Mouse (Mus musculus) heart, postnatal 36 days (tissue): ENCODE results near the gene Gpc6. TPM values are rescaled to one million over a fixed set of nuclear protein-coding genes. Genes with fewer than 3 reads are reported as not detected.

Experiments used
- DNase-seq, 2 experiments: peaks; one replicate each; pipeline ENCODE4 v3.0.0; 2021 to 2022
- intact Hi-C: fragments of 180-260 bp; cut with DNase I; formaldehyde crosslinking; loops from one replicate; pipeline ENCODE4 v1.15.1; 2025
- total RNA-seq, 2 experiments: library from RNA; stranded (reverse); gene quantifications; 2 replicates each; pipeline ENCODE4 v1.2.3; 2021

Gene Gpc6
- total RNA-seq, 2 experiments from 2014 or later, result 11.4 to 11.5 TPM

DNA sequence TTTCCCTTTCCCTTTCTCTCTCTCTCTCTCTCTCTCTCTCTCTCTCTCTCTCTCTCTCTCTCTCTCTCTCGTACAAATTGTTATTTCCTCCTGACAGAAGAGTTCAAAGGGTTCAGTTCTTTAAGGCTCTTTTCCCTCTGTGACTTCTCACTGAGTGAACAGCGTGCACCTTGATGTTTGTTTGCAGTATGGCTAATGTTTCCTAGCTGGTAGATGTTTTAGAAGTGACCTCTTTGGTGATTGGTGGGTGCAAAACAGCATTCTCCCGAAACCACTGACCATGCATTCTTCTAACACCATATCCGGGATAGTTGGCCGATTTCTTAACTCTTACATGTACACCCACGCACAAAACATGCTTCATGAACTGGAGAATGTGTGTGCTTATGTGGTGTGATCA is 20.9 kb downstream of the Gpc6 start:
- no peak for DNase-seq
- intact Hi-C loops, result no loop called here

DNA sequence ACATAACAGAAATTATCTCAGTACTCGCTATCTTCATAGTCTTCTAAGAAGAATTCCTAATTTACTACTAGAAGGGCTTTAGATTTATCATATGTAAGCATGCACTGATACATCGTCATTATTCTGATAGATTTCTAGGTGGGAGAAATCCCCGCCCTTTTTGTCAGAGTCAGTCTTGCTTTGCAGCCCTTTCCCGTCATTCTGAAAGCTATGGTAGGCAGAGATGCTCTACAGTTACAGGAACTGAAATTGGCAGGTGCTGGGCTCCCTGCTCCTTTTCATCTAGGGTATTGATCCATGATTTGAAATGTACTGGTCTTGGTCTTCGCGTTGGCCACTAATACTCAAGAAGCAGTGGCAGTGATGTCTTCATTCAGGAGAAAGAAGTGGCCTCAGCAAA is 22.3 kb downstream of the Gpc6 start:
- DNase-seq, result no peak
- intact Hi-C loops, result no loop called here

DNA sequence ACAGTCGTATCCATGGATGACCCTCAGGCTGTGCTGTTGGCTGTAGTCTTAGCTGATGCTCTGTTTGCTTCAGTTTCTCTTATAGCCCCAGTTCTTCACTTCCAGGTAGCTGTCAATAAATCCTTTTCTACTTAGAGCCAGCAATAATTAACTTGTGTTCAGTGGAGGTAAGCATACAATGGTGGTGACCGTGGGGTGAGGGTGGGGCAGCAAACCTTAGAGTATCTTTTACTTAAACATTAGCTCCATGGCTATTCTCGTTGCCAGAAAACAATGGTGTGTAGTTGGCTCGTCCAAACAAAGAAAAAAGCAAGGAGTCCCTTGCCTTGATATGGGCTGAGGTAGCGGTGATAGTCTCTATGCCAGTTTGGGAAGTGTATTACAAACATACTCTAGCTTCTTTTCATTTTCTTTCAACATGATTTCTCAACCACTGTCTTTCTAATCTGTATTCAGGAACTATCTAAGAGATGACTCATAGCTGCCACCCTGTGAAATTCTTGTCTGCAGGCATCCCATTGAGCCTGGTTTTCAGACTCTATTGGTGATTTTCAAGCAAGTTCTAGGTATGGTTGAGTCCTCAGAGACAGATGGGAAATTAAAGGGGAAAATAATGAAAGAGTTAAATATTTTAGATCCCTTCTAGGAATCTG is 22.9 kb downstream of the Gpc6 start:
- no peak for DNase-seq
- intact Hi-C loops, result no loop called here

DNA sequence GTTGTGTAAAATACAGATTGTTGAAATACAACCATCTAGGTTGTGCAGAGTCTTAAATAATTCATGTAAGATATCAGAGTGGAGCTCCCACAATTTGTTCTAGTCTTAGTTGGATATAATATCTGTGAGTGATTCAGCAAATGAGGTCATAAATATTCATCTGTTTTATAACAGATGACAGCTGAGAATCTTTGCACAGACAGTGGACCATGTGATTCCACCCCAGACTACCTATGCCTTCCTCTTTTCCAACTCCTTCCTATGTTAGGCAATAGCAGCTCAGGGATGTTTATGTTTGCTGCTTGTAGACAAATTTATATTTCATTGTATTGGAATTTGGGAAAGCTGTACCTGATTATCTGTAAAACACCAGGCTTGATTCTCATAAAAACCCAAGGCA is 32.0 kb downstream of the Gpc6 start:
- DNase-seq, result no peak

DNA sequence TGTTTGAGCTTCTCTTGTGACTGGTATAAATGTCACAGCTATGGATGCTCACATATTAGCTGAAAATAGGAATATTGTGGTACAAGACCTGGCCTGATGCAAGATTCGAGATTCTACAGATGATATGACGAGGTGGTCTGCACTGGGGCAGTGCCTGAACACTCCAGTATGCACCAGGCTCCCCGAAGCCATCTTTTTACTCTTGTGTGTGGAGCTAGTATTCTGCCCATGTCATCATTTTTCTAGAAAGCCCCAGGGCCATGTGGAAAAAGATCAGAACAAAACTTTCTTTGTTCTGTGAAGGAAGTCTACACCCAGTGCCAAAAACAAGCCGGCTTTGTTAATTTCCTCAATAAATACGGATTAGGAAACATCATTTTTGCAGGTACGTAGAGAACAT is 39.7 kb downstream of the Gpc6 start:
- intact Hi-C loops, result no loop called here
- DNase-seq, result no peak

More for the DNA sequence above, 32.0 kb downstream of the Gpc6 start:
- intact Hi-C loops, result no loop called here

DNA sequence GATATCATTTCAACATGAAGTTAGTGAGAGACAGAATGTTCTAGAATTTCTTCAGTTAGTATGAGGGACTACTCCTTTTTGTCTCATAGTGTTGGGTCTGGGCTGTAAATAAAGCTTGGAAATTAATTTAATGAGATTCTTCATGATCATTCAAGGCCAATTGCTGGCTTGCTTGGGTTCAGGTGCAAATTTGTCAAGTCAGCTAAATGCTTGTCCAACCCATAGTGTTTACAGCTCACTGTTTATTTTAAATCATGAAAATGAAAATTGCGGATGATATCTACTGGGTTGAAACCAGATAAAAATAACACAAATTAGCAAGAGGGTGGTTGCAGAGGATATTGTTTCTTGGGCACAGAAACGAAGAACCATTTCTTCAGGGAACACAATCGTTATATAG is 49.6 kb downstream of the Gpc6 start:
- intact Hi-C loops, result no loop called here
- DNase-seq, result no peak

DNA sequence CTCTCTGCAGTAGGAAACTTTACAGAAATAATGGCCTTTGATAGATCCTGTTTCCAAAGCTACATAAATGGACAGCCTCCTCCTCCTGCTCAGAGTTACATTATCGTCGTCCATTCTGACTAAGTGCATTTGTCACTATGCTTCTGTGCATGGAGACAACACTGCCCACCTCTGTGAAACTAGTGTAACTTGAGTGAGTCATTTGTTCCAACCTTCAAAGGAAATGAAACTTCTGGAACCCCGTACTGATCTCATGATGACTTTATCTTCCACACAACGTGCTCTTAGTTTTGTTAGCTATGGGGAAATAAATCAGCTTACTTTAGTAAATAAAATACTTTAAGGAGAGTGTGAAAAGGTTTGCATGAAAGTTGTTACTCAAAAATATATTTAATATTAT is 50.1 kb downstream of the Gpc6 start:
- no peak for DNase-seq
- intact Hi-C loops, result no loop called here

DNA sequence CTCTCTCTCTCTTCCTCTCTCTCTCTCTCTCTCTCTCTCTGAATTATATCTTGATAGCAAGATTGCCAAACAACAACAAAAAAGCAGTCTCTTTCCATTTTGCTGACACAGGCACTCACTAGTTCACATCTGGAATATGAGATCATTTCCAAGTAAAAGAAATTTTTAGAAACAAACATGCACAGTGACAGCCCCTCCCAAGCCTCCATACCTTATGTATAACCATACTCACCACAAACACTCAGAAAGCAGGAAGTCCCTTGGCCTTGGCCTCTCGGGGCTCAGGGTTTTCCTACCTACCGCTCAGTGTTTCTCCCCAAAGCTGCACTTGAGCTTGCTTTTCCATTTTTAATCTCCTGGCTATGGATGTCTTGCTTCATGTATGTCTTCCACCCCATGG is 52.1 kb downstream of the Gpc6 start:
- no peak for DNase-seq
- intact Hi-C loops, result no loop called here

DNA sequence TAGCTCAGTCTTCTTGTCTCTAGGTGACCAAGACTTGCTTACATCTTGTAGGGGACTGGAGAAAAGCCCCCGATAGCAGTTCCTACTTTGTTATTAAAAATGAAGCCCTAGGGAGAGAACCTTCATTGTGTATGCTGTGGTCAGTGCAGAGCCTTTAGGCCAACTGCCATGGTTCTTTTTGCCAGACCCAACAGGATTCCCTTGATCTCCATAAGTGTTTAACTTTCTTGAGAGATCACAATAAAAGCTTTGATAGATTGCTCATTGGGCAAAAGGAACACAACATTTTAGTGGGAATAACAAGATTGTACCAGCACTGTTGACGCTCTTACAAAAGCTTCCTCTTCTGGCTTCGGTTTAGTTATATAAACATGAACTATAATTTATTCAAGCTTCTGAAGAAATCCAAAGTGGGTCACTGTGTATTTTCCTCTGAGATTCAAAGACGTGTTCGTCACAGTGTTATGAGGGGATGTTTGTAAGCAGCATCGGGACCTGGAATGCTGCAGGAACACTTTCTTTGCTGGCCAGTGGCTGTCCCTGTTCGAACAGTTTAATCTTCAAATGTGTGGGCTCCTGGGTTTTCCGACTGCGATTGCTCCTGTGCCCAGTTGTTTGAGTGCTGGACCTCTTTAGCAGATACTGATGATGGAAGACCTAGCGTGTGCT is 54.7 kb downstream of the Gpc6 start:
- no peak for DNase-seq
- intact Hi-C loops, result no loop called here

DNA sequence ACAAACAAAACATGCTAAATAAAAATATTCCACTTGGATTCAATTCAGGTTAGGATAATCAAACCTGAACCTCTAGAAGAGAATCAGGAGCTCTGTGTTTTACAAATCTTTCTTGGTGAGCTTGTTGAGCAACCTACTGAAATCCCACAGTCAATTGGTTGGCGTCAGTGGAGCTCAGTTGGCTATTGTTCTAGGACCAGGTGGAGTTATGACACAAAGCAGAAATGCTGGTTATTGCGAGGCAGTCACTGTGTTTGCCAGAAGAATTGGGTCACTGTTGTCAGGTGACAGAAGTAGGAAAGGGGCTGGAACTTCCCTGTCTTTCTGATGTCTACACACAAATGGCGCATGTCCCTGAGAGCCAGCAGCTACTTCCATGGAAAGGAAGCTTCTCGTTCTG is 56.6 kb downstream of the Gpc6 start:
- no peak for DNase-seq
- intact Hi-C loops, result no loop called here

DNA sequence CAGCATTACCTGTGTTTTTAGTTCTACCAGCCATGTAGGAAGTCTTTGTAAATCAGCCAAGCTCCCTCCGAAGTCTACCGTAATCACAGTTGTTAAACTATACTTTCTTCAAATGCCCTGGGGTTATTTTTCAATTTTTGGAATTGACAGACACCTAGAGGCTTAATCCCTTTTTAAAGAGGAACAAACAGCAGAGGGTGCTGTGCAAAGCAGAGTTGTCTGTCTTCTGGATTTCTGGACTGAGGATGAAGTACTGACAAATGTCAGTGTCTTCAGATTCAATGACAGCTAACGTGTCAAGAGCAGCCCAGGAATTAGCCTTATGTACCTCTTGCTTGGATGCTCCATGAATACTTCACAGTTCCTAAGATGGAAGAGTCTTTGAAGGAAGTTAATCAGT is 62.2 kb downstream of the Gpc6 start:
- no peak for DNase-seq
- intact Hi-C loops, result no loop called here

DNA sequence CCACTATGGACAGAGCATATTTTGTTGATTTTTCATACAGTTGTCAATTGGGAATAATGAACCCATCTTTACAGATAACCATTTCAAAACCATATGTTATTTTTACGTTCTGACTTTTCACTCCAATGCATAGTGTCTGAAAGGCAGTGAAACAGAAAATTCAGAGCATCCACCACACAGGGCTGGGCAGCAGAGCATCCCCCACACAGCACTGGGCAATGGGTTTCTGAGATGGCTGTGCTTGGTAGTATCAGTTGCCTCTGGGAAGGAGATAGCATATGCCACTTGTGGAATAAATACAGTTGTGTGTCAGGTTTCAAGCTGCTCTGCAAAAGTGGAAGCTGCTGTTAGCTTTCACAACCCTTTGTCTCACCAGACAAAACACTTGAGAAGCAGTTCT is 75.3 kb downstream of the Gpc6 start:
- DNase-seq, result no peak
- intact Hi-C loops, result no loop called here

DNA sequence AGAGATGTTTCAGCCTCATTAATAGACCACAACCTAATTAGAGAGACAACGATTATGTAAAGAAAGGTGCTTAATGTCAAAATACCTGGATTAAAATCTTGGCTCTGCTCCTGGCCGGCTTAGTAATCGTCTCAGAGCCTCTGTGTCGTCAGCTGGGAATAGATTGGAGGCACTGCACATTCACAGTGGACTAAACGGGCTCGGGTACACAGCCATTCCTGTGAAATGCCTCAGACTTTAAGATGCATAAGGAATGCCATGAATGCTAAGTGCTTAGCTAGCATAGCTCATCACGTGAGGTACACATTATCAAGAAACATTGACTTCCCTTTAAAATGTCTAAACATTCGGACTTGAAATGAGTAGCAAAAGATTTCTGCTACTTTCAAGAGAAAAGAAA is 77.2 kb downstream of the Gpc6 start:
- intact Hi-C loops, result no loop called here
- DNase-seq, result no peak

DNA sequence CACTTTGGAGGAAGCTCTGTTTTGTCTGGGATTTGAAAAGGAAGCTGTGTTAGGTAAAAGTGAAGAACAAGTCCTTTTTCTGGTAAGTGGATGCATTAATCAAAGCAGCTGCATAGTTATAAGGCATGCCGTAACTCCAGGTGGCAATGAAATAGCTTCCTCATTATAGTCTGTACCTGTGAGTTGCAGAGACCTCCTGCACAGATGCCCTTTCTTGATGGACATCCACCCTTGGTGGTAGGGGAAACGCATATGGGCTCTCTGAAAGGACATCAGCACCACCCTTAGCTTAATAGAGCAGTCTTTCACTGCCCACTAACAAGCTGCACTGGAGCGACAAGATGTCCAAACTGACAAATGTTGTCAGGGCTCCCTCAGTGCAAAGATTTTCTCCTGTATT is 83.7 kb downstream of the Gpc6 start:
- intact Hi-C loops, result no loop called here
- no peak for DNase-seq

DNA sequence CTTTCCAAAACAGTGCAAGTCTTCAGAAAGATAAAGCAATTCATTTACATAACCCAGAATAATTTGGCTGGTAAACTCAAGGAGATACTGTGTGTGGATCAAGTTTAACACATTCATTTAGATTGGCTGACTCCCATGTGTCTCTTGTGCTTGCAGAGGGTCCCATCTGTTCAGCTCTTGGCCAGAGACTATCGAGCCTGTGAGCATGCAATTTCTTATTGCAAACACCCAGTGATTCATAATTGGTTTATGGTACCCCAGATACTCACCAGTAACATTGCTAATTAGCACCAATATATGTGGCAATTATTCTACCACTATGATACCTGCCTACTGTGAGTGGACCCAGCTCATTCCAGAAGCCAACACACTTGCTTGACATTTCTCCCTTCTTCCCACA is 87.9 kb downstream of the Gpc6 start:
- no peak for DNase-seq
- intact Hi-C loops, result no loop called here

DNA sequence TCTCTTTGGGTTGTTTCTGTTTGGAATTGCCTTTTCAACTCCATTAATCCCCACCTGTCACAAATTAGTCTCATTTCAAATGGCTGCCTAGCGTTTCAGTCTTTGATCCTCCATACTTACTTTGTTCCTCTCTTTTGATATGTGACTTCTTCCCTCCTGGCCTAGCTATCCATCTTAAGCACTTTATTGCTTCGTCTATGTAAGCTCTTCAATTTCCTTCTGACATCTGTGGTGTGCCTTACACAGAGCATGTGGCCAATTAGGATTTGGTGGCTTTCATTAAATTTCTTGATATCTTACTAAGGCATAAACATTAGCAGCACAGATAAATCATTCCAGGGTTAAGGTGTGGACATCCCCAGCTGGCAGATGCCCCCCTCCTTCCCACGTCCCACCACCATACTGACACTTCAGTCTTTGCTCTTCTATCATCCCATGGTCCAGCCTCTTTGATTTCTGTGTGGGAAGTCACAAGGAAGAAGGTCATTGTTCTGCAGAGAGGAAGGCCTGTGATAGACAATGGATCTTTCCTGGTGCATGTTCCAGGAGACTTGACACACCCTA is 88.5 kb downstream of the Gpc6 start:
- no peak for DNase-seq
- intact Hi-C loops, result no loop called here

DNA sequence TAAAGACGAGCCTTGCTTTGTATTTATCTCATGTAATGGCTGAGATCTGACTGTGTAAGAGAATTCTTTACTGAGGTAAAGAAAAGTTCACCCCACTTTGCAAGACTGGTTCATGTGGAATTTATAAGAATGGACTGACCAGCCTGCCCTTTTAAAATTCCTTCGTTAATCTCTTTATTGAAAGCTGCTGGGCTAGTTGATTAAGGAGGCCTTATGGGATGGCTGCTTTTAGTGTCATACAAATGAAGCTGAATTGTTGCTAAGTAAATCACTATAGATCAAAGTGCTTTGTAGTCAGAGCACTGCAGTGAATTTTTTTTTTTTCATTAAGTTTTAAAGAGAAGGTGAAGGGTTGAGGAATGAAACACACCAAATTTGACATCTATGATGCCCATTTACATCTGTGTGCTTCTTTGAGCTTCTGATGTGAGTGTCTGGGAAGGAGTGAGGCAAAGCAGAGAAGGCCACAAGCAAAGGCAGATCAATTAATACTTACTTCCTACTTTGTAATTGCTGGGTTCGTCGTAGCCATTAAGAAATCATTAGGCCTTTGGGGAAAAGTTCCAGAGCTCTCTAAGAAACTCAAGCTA is 90.3 kb downstream of the Gpc6 start:
- intact Hi-C loops, result no loop called here
- DNase-seq, result no peak

DNA sequence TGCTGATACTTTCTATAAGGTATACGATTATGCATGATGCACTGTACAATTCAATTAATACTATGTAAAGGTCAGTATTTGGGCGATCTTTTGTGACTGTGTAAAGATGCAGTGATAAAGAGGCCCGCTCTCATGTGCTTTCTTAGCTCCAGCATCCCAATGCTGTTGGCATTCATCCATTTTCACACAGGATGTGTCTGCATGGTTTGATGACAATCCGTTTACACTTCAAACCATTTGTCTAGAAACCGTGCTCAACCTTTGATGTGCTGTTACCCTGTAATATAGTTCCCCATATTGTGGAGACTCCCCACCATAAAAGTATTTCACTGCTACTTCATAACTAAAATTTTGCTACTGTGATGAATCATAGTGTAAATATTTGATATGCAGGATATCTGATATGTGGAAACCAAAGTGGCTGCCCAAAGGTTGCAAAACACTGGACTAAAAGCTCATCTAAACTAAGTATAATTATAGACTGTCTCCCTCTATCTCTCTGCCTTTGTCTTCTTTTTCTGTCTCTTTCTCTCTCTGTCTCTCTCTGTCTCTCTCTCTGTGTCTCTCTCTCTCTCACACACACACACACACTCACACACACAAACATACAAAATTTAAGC is 97.2 kb downstream of the Gpc6 start:
- DNase-seq, result no peak
- intact Hi-C loops, result no loop called here

DNA sequence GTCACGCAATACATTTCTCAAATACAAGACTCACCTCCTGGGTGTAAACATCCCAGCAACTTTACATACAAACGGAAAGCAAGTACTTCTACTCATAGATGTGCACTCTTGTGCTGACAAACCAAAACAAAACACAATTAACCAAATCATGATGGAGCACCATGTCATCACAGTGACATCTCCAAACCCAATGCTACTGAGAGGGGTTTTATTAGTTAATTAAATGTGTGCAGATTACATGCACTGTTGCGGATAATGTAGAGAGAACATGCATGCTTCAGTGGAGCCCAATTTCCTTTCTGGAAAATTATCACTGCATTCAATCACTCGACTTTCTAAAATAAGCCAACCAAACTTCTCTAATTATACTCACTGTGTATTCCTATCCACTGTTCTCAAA is 109.0 kb downstream of the Gpc6 start:
- intact Hi-C loops, result no loop called here
- no peak for DNase-seq

DNA sequence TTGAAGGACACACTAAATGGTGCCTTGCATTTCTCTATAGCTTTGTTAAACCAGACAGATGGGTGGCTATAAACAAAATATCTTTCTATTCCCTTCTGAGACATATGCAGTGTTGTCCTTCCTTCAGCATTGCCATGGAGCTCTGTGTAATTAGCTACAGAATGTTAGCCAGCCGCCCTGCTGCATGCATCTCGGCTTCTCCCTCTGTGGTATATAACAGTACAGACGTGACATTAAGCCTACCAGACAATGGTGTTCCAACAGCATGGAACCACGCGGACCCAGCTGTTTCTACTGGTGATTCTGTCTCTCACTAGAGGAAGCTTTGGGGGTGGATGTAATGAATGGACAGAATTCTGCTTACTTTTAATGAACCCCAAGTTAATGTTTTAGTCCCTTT is 115.9 kb downstream of the Gpc6 start:
- intact Hi-C loops, result no loop called here
- DNase-seq, result no peak

DNA sequence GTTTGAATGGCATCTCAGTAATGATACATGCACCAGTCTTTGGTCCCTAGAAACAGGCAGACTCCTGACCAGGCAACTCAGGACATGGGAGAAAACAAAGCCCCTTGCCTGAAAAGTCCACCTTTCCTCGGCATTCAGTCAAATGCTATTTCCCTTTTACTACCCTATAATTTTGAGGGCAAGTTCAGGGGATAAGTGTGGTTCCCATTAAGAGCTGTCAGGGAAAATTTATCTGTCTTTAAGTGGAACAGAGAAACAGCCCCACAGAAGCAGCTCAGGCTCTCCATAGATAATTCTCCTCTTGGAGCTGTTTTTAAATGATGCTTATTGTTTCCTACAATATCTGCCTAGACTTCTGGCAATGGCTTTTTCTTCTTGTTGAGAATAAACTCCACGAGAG is 123.8 kb downstream of the Gpc6 start:
- no peak for DNase-seq
- intact Hi-C loops, result no loop called here

DNA sequence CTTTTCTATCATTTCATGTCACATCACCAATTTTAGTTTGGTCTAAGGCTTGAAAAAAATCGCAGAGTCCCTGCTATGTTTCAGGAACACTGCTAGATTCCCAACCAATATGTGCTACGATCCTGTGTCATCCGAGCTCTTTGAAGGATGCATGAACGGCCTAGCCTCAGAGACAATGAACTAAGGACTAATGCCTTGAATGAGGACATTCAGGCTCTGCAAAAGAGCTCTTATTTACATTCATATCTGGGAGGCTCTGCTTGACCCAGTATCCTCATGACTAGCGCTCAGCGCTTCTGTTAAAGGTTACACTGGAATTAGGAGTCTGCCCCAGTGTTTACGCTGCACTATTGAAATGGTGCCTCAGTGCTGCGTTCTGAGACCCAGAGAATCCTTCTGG is 125.8 kb downstream of the Gpc6 start:
- DNase-seq, result no peak
- intact Hi-C loops, result no loop called here
